Mouse (Mus musculus): ENCODE data around the gene Fam205a3.
"Not testable (repeated sequence)": the region's sequence is repeated elsewhere in the genome, so short reads cannot be mapped to it uniquely, and the experiment has no call there.

The Fam205a3 gene

GRCm38 (mm10) chr4:42318034-42318433 is at the start of gene Fam205a3:
TSS of gene Fam205a3 (plus strand) at chr4:42318334.
- not testable (repeated sequence) for DNase-seq (ENCODE audit: low spot score)

GRCm38 (mm10) chr4:42293967-42294366 is 24.2 kb upstream of the Fam205a3 start, which contains the start of gene Gm21953:
TSS of gene Gm21953 (plus strand) at chr4:42294267.
- not testable (repeated sequence) for DNase-seq (ENCODE audit: low spot score)

Data from spleen, adult 12 weeks (tissue).